Mouse (Mus musculus) megakaryocyte-erythroid progenitor cell, adult 5-6 weeks (primary cell): ENCODE data around the gene Cdca5. TPM values are rescaled to one million over a fixed set of nuclear protein-coding genes. Genes with fewer than 3 reads are reported as not detected.
"Not testable (repeated sequence)": the region's sequence is repeated elsewhere in the genome, so short reads cannot be mapped to it uniquely, and the experiment has no call there.

Experiments
- ATAC-seq: replicated peaks from 2 replicates; pipeline ENCODE4 v1.8.0; 2016; ENCODE audit warnings: mild to moderate bottlenecking, inconsistent platforms; ENCODE audit not compliant: severe bottlenecking, poor library complexity, low FRiP score, low TSS enrichment
- total RNA-seq, 2 experiments: library from RNA; stranded (forward) in 1 of 2; stranded (reverse) in 1 of 2; fragments of 200-1000, 215-1000 nt in 1 of 2; fragments of >200 nt in 1 of 2; fragmentation: Nextera tagmentation in 1 of 2; gene quantifications; 2 replicates each; pipeline ENCODE4 v1.2.3; 2014 to 2017

Gene Cdca5
- total RNA-seq (2014; fragmentation: Nextera tagmentation) (47.6 and 48.9 TPM in 2 replicates), total RNA-seq (2017) (25.2 and 25.9 TPM in 2 replicates)

DNA sequence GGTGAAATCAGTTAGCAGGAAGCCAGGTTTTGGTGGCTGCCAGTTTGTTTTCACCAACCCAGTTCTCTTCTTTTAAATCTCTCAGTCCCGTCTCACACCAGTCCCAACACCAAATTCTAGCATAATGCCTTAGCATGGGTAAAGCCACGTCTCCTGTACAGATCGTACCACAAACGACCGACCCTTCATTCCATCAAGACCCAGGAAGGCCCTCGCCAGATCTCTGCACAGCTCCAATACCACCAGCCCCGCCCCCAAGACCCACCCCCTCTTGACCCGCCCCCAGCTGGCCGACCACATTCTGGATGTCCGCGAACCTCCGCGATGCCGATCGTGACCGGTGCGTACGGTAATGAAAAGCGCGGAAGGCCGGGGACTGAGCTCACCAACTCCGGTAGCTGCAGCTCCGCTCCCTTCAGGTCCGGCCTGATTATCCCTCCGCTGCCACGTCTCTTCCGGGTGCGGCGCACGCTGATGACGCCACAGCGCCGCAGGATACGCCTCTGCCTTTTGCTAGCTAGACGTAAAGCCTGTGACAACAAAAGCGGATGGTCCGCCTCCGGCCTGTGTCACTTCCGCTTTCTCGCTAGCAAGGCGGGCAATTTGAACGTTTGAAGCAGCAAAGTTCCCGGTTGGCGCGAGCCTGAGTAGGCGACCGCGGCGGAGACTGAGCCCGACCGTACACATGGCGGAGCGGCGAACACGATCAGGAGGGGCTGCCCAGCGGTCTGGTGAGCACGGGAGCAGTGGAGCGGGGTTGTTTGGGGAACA is at the start of gene Cdca5, which contains the start of gene Zfpl1:
Gene Cdca5, plus strand, starts transcription at position 506 of the 771 bp plus-strand sequence.
Gene Zfpl1, minus strand, starts transcription at position 479 of the 771 bp plus-strand sequence.
- peak; percentile 90 for ATAC-seq

DNA sequence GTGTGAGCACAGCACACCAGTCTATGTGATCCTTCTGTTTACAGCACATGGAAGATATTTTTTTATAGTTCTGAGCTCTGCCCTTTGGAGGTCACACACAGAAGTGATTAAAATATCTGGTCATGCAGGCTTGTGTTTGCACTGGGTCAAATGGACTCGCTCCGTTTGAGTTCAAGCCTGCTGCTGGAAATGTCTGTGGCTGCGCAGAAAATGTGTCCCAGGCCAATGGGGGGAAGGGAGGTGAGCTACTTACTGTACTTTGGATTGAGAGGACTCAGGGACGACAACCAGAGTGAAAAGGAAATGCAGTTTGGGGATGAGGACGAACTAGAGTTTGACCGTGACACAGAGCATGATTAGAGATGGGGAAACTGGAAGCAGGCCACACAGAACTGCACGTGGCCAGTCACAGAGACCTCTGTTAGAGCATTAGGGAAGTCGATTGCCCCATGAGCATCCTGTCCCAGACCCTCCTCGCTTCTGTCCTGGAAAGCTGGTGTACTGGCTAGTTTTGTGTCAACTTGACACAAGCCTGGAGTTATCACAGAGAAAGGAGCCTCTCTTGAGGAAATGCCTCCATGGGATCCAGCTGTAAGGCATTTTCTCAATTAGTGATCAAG is 48.7 kb upstream of the Cdca5 start:
- no peak for ATAC-seq

DNA sequence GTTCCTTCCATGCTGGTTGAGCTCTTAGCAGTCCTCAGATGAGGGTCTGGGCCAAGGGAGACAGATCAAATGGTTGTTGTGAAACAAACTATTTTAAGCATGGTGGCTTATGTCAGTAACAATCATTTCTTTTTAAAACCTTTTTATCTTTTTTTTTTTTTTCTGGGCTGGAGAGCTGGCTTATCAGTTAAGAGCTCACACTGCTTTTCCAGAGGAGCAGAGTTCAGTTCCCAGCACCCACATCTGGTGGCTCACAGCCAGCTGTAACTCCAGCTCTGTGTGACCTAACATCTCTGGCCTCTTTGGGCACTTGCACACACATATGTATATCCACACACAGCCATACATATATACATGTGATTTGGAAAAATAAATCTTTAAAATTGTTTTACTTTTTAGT is 47.1 kb upstream of the Cdca5 start:
- ATAC-seq, result no peak

DNA sequence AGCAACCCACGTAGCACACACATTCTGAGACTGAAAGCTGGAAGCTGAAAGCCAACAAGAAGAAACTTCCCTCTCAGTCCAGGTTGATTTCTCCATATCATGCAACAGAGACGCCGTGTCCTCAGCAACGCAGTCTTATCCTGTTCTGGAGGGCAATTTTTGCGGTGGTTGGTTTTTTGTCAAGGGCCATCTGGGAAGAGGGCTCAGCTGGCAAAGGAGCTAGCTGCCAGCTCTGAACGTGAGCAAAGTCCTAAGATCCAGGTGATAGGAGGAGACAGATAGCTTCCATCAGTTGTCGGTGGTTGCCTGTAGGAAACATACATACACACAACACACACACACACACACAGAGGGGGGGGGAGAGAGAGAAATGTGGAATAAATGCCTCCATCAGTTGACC is 46.5 kb upstream of the Cdca5 start:
- ATAC-seq, result no peak

DNA sequence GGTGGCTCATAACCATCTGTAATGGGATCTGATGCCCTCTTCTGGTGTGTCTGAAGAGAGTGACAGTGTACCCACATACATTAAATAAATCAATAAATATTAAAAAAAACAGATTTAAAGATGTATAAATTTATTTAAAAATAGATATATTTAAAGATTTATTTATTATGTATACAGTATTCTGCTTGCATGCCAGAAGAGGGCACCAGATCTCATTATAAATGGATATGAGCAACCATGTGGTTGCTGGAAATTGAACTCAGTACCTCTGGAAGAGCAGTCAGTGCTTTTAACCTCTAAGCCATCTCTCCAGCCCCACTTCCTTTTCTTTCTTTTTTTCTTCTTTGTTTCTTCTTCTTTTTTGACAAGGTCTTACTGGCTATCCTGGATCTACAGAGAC is 44.8 kb upstream of the Cdca5 start:
- ATAC-seq, result no peak

DNA sequence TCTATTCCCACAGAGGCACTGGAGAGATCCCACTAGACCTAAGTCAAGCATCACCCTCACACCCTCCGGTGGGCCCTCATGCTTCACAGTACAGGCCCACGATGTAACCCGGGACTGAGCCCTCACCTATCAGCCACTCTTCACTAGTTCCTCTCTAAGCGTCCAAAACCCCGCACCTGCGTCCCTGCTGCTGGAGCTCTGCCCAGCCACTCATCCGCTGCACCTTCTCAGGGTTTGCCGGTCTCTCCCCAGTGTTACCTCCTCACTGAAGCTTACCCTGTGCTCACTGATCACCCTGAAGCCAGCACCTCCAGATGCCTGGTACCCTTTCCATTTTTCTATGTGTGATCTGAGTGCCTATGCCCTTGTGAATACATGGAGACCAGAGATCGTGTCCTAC is 42.5 kb upstream of the Cdca5 start:
- no peak for ATAC-seq

DNA sequence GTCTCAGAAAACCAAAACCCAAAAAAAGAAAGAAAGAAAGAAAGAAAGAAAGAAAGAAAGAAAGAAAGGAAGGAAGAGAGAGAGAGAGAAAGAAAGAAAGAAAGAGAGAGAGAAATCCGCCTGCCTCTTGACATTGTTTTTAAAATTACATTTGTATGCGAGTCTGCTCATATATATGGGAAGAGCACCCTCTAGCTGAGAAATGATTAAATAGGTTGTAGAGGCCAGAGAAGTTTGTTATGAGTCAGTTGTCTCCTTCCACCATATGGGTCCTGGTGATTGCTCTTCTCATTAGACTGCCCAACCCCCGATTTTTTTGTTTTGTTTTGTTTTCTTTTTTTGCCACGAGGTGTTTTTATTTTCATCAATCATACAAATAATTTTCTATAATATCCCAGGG is 40.7 kb upstream of the Cdca5 start:
- not testable (repeated sequence) for ATAC-seq

DNA sequence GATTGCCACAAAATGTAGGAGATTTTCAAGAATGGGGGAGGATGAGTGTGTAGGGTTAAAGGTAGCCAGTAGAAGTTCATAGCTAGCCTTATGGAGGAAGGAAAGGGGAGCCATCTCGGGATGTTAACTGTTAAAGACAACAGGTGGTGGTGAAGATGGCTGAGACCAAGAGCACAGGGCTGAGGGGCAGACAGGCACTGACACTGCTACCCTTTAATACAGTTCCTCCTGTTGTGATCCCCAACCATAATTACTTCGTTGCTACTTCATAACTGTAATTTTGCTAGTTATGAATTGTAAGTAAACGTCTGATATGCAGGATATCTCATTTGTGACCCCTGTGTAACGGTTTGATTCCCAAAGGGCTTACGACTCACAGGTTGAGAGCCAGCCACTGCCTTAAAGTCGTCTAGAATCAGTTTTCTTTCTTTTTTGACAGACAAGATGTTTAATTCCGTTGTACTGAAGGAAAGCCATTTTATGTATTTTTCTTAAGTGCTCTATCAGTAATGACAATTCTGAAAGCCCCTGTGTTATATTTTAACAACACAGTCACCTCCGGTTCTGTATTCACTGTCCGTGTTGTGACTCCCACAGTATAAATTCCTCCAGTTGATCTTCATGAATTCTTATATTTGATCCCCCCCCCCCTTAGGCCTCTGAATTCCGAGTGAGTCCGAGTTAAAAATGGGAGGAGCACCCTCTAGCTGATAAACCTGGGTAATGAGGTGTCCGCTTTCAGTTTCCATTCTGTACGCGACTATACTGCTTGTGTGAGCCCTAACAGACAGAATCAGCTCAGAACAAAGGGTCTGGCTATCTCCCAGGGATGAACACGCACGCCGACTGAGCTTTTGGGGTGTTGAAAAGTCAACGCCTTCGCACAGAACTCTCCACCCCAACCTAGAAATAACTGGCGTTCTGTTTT is 39.2 kb upstream of the Cdca5 start:
- peak; percentile 32 for ATAC-seq

DNA sequence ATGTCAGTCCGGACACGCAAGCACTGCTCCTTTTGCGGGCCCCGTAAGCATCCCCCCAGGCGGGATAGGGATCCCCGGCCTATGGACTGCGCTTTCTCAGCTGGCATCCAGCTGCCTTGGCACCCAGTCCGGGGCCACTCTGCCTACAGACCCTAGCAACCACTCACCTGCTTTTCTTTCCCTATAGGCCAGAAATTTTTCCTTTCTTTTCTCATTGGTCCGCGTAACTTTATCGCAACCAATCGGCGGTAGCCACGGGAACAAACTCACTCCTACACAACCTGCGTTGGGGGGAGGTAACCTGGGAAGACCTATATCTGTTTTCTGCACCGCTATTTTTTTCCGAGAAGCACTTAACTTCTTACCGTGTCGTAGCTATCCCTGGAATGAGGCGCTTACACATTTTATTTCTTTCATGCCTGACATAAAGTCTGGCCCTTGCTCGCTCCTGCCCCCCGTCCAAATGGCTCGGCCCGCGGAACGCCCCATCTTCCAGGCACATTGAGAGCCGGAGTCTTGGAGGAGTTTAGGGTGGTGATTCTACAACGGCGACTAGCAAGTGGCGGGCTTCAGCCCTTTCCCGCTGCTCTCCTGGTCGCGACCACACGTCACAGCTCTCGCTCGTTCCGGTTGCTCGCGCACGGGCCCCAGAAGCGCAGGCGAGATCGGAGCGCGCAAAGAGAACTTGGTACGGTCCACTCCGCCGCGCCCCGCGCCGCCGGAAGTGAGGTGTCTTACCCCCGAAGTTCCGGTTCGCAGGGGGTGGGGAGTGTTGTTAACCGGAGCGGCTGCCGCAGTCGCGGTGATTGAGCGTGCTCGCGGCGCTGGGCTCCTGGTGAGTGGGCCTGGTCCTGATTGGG is 38.3 kb upstream of the Cdca5 start, which contains the start of gene Syvn1:
Gene Syvn1, plus strand, starts transcription at position 283 of the 860 bp plus-strand sequence.
- peak; percentile 77 for ATAC-seq

DNA sequence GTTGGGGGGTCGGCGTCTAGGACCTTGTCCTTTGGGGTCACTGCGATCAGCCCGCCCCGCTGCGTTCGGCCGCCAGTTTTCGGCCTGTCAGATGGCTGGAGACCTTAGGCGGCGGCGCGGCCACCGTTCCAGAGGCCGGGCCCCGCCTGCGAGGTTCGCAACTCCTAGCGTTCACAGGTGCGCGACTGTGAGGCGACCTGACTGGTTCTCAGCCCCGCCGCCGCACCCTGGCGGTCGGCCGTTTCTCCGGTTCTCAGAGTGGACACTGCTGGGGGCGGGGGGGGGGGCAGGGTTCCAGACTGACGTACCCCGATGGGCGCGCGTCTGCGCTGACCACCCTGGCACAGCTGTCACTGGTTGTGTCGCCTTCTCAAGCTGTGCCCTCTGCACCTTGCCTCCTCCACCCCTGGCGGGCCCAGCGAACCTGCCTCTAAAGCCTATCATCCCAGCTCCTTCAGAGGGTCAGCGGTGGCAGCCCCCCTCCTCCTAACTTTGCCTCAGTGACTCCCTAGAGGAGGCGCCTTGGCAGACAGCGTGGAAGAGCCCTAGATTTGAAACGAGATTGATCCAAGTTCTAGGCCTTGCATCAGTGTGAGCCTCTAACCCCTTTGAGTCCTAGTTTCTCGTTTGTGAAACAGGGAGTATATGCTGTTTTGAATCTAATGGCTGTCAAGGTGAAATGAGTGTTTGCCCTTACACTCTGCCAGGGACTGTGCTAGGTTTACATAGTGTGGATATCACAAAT is 37.5 kb upstream of the Cdca5 start:
- no peak for ATAC-seq

DNA sequence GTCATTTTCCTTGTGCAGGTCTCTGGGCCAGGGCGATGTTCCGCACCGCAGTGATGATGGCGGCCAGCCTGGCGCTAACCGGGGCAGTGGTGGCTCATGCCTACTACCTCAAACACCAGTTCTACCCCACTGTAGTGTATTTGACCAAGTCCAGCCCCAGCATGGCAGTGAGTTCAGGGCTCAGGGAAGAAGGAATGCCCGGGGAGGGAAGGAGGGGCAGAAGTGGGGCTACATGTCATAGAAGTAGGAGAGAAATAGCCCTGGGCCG is 37.0 kb upstream of the Cdca5 start:
- no peak for ATAC-seq

DNA sequence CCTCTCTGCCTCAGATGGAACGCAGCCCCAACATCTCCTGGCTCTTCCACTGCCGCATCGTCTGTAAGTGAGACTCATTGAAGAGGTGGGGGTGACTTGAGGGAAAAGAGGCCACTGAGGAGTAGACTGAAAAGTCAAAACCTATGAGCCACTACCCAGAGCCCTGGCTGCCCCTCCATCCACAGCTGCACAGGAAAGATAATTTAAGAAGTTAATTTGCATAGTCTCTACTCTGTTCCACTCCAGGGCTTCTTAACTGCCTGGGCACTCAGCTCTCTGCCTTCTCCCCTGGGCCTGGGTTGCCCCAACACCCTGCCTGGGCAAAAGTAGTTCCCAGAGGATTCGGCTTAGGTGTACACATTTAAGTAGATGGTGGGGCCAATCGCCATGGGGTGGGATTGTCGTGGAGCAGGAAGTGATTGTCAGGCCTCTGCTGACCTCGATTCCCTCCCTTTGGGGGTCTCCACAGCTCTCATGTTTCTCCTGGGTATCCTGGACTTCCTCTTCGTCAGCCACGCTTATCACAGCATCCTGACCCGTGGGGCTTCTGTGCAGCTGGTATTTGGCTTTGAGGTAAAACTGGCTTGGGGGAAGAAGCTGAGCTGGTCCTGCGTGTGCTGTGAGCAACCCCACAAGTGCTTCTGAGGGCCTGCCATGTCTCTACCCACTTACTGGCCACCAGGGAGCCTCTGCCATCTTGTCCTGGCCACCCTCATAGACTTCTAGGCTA is 35.9 kb upstream of the Cdca5 start:
- peak; percentile 24 for ATAC-seq

DNA sequence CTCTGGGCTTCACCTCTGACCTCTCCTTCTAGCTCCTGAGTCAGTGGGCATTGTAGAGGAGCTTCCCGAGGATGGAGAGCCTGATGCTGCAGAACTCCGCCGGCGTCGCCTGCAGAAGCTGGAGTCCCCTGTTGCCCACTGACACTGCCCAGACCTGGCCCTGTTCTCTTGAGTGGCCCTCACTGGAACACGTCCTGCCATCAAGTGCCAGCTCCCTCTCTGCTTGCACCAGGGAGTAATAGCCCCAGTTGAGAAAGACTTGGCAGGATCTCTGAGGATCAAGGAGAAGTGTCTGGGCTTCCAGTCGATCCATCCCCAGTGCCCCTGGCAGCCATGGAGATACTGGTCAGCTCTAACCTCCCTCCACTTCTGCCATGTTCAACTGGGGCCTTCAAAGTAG is 32.3 kb upstream of the Cdca5 start:
- ATAC-seq, result no peak

DNA sequence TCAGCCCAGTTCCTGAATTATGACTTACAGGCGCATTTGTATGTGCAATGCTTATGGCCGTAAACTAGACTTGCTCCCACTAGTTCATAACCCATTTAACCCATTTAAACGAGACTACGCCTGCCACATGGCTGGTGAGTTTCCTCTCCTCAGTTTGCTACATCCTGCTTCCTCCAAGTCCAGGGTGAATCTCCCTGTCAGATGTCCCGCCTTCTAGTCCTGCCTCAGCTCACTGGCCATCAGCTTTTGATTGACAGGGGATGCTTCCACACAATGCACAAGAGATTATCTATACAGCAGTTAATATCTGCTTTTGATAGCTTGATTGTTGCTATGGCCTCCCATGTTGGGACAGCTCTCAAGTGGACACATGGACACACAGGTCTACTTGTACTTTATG is 30.5 kb upstream of the Cdca5 start:
- ATAC-seq, result no peak

DNA sequence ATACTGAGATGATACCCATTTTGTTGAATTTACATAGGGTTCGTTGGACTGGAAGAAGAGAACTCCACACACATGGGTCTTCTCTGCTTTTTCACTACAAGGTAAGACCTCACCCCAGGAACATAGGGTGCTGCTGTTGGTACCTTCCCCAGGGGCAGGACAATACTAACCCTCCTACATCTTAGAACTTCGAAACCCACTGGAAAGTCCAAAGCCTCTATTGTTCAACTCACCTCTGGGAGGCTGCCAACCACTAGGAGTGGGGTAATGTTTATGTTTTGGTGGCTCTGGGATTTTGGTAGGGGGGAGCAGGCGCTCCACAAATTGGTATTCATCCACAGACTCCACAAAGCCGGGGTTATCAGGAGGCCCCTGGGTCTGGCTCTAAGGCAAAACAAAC is 28.1 kb upstream of the Cdca5 start:
- ATAC-seq, result no peak

DNA sequence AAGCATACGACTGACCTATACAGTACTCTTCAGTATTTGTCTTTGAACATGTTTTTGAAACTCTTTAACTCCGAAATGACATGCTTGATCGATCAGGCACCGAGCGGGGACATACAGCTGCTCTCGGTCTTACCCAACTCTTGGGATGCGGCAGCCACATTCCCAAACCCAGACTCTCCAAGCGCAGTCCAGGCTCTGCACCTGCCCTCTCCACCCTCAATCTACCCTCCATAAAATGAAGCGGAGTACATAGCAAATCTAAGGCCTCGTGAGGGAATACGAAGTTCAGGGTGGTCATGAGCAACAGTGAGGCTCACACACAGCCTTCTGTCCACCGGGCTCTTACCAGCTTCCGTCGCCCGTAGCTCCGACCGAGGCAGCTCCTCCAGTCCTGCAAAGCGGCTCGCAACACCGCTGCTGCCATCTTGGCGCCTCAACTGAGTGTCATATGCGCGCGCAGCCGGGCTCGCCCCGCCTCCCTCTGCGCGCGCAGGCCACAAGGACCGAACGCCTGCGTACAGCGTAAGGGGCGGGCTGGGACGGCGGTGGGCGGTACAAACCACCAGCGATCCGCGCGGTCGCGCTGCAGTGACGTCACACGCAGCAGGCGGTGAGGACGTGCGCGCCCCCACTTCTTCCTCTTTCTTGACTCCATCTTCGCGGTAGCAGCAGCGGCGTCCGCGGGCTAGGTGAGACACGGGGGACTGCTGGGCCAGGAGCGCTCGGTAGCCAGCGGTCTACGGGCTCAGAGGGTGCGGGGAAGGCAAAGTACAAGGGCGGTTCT is 27.3 kb upstream of the Cdca5 start, which contains the start of the genes Mrpl49 and Fau:
Gene Mrpl49, minus strand, starts transcription at position 473 of the 784 bp plus-strand sequence.
Gene Fau, plus strand, starts transcription at position 532 of the 784 bp plus-strand sequence.
- peak; percentile 71 for ATAC-seq

DNA sequence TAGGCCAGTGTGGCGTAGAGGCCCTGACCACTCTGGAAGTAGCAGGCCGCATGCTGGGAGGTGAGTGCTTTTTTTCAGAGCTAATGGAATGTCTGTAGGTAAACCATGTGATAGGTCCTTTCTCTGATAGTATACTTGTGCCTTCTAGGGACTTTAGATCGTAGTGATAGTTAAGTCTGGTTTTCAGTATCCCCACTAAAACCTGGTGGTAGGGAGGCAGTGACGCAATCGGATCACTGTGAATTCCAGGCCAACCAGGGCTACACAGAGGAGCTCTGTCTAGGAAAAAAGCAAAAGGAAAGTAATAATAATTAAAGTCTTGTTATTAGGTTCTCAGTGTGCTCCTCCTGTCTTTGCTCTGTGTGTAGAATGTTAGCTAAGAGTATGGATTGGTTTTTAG is 26.3 kb upstream of the Cdca5 start:
- no peak for ATAC-seq
